Mouse (Mus musculus): ENCODE data around the gene Vars. TPM values are rescaled to one million over a fixed set of nuclear protein-coding genes. Genes with fewer than 3 reads are reported as not detected.
A peak's percentile ranks its signal among the peaks of the same experiment; 100 is the strongest.
"Not testable (repeated sequence)": the region's sequence is repeated elsewhere in the genome, so short reads cannot be mapped to it uniquely, and the experiment has no call there.

Gene Vars
- 49.8 and 53.0 TPM in 2 replicates for polyA plus RNA-seq (2012; rRNA removed)

GRCm38 (mm10) chr17:35000717-35001451, at the start of gene Vars:
Gene Vars, plus strand, starts transcription at chr17:35000987.
- peak; percentile 91 for DNase-seq (ENCODE audit: low spot score)

GRCm38 (mm10) chr17:34951636-34952377, 49.0 kb upstream of the Vars start:
- no peak for DNase-seq (ENCODE audit: low spot score)

- DNase-seq (ENCODE audit: low spot score), result peak; percentile 68
Measured at GRCm38 (mm10) chr17:34952378-34953040, 48.3 kb upstream of the Vars start.

- no peak for DNase-seq (ENCODE audit: low spot score)
Measured at GRCm38 (mm10) chr17:34953258-34953657, 47.5 kb upstream of the Vars start.

GRCm38 (mm10) chr17:34953904-34954303, 46.9 kb upstream of the Vars start:
- no peak for DNase-seq (ENCODE audit: low spot score)

- no peak for DNase-seq (ENCODE audit: low spot score)
Measured at GRCm38 (mm10) chr17:34954831-34955230, 46.0 kb upstream of the Vars start.

- DNase-seq (ENCODE audit: low spot score), result no peak
Measured at GRCm38 (mm10) chr17:34955884-34956283, 44.9 kb upstream of the Vars start.

GRCm38 (mm10) chr17:34956340-34956739, 44.4 kb upstream of the Vars start:
- no peak for DNase-seq (ENCODE audit: low spot score)

GRCm38 (mm10) chr17:34957291-34957690, 43.5 kb upstream of the Vars start:
- not testable (repeated sequence) for DNase-seq (ENCODE audit: low spot score)

GRCm38 (mm10) chr17:34957966-34958365, 42.8 kb upstream of the Vars start:
- DNase-seq (ENCODE audit: low spot score), result not testable (repeated sequence)

- not testable (repeated sequence) for DNase-seq (ENCODE audit: low spot score)
Measured at GRCm38 (mm10) chr17:34958734-34959129, 42.1 kb upstream of the Vars start.

GRCm38 (mm10) chr17:34959130-34959778, 41.5 kb upstream of the Vars start, which contains the start of gene Hspa1b:
Gene Hspa1b, minus strand, starts transcription at chr17:34959238.
- DNase-seq (ENCODE audit: low spot score), result peak; percentile 88

- no peak for DNase-seq (ENCODE audit: low spot score)
Measured at GRCm38 (mm10) chr17:34959881-34960515, 40.8 kb upstream of the Vars start.

- no peak for DNase-seq (ENCODE audit: low spot score)
Measured at GRCm38 (mm10) chr17:34960702-34961493, 39.9 kb upstream of the Vars start.

GRCm38 (mm10) chr17:34962125-34962524, 38.7 kb upstream of the Vars start:
- DNase-seq (ENCODE audit: low spot score), result no peak

GRCm38 (mm10) chr17:34962841-34963240, 37.9 kb upstream of the Vars start:
- DNase-seq (ENCODE audit: low spot score), result no peak

- no peak for DNase-seq (ENCODE audit: low spot score)
Measured at GRCm38 (mm10) chr17:34964640-34965049, 36.1 kb upstream of the Vars start.

GRCm38 (mm10) chr17:34965627-34966026, 35.2 kb upstream of the Vars start:
- DNase-seq (ENCODE audit: low spot score), result no peak

- DNase-seq (ENCODE audit: low spot score), result not testable (repeated sequence)
Measured at GRCm38 (mm10) chr17:34969822-34970221, 31.0 kb upstream of the Vars start, which contains the start of gene Gm20481. Gene Gm20481, plus strand, starts transcription at chr17:34969912.

- not testable (repeated sequence) for DNase-seq (ENCODE audit: low spot score)
Measured at GRCm38 (mm10) chr17:34970850-34971249, 29.9 kb upstream of the Vars start.

All from urinary bladder, adult 2 months (tissue).